Mouse (Mus musculus): ENCODE results near the gene Olfr67.
"Not testable (repeated sequence)": the region's sequence is repeated elsewhere in the genome, so short reads cannot be mapped to it uniquely, and the experiment has no call there.

Olfr67 gene

GRCm38 (mm10) chr7:103791721-103792120 is at the start of gene Olfr67:
Gene Olfr67, minus strand, starts transcription at chr7:103791821.
- no peak for DNase-seq (ENCODE audit: low read depth, low spot score)

- no peak for DNase-seq (ENCODE audit: low read depth, low spot score)
Measured at GRCm38 (mm10) chr7:103840268-103840667, 48.6 kb upstream of the Olfr67 start, which contains the start of gene Hbb-bh2. Gene Hbb-bh2, minus strand, starts transcription at chr7:103840520.

GRCm38 (mm10) chr7:103827808-103828207 is 36.2 kb upstream of the Olfr67 start, which contains the start of gene Hbb-bs:
Gene Hbb-bs, minus strand, starts transcription at chr7:103828096.
- no peak for DNase-seq (ENCODE audit: low read depth, low spot score)

- not testable (repeated sequence) for DNase-seq (ENCODE audit: low read depth, low spot score)
Measured at GRCm38 (mm10) chr7:103827139-103827538, 35.5 kb upstream of the Olfr67 start.

GRCm38 (mm10) chr7:103826255-103826887 is 34.8 kb upstream of the Olfr67 start:
- DNase-seq (ENCODE audit: low read depth, low spot score) = peak; percentile 1

GRCm38 (mm10) chr7:103825536-103826254 is 34.1 kb upstream of the Olfr67 start:
- no peak for DNase-seq (ENCODE audit: low read depth, low spot score)

- no peak for DNase-seq (ENCODE audit: low read depth, low spot score)
Measured at GRCm38 (mm10) chr7:103824597-103824996, 33.0 kb upstream of the Olfr67 start.

GRCm38 (mm10) chr7:103815085-103815484 is 23.5 kb upstream of the Olfr67 start:
- DNase-seq (ENCODE audit: low read depth, low spot score) = peak; percentile 18

- DNase-seq (ENCODE audit: low read depth, low spot score) = no peak
Measured at GRCm38 (mm10) chr7:103813766-103814165, 22.1 kb upstream of the Olfr67 start, which contains the start of gene Hbb-bt. Gene Hbb-bt, minus strand, starts transcription at chr7:103813996.

GRCm38 (mm10) chr7:103813152-103813551 is 21.5 kb upstream of the Olfr67 start:
- not testable (repeated sequence) for DNase-seq (ENCODE audit: low read depth, low spot score)

- no peak for DNase-seq (ENCODE audit: low read depth, low spot score)
Measured at GRCm38 (mm10) chr7:103812174-103812573, 20.6 kb upstream of the Olfr67 start.

GRCm38 (mm10) chr7:103811223-103811845 is 19.7 kb upstream of the Olfr67 start:
- DNase-seq (ENCODE audit: low read depth, low spot score) = no peak

- DNase-seq (ENCODE audit: low read depth, low spot score) = no peak
Measured at GRCm38 (mm10) chr7:103810746-103811145, 19.1 kb upstream of the Olfr67 start.

- no peak for DNase-seq (ENCODE audit: low read depth, low spot score)
Measured at GRCm38 (mm10) chr7:103810296-103810695, 18.7 kb upstream of the Olfr67 start.

GRCm38 (mm10) chr7:103809801-103810155 is 18.2 kb upstream of the Olfr67 start:
- DNase-seq (ENCODE audit: low read depth, low spot score) = no peak

- DNase-seq (ENCODE audit: low read depth, low spot score) = no peak
Measured at GRCm38 (mm10) chr7:103808971-103809800, 17.6 kb upstream of the Olfr67 start.

- DNase-seq (ENCODE audit: low read depth, low spot score) = not testable (repeated sequence)
Measured at GRCm38 (mm10) chr7:103808120-103808519, 16.5 kb upstream of the Olfr67 start.

GRCm38 (mm10) chr7:103806856-103807255 is 15.2 kb upstream of the Olfr67 start:
- DNase-seq (ENCODE audit: low read depth, low spot score) = peak; percentile 58

GRCm38 (mm10) chr7:103792669-103793388 is 1.2 kb upstream of the Olfr67 start:
- DNase-seq (ENCODE audit: low read depth, low spot score) = no peak

- DNase-seq (ENCODE audit: low read depth, low spot score) = no peak
Measured at GRCm38 (mm10) chr7:103779598-103779997, 12.0 kb downstream of the Olfr67 start, which contains the start of gene Olfr68. Gene Olfr68, minus strand, starts transcription at chr7:103779698.

- not testable (repeated sequence) for DNase-seq (ENCODE audit: low read depth, low spot score)
Measured at GRCm38 (mm10) chr7:103777652-103778051, 14.0 kb downstream of the Olfr67 start.

Data from brain, adult 2 months (tissue).